Mouse (Mus musculus) embryonic facial prominence, embryonic 10.5 days (tissue): ENCODE measurements at regions not wholly inside any gene's neighbourhood (a gene's known extent, or its start where the extent isn't known, plus 50 kb on each side); places are given as distances from the start of the nearest gene placed in this dataset.

Experiments used
- DNase-seq: peaks from one replicate; pipeline ENCODE4 v3.0.0-alpha.2; 2017; ENCODE audit warnings: low spot score
- H3K27ac ChIP-seq: fragments of 300-500 bp; sonication (generic); replicated peaks from 2 replicates; pipeline ENCODE4 v1.5.1; 2016; ENCODE audit warnings: mild to moderate bottlenecking
- H3K27me3 ChIP-seq: fragments of 300-500 bp; sonication (generic); replicated peaks from 2 replicates; pipeline ENCODE4 v1.6.1; 2016; ENCODE audit warnings: low read depth, mild to moderate bottlenecking; ENCODE audit not compliant: poor library complexity, severe bottlenecking
- H3K36me3 ChIP-seq: fragments of 300-500 bp; sonication (generic); replicated peaks from 2 replicates; pipeline ENCODE4 v1.6.1; 2016; ENCODE audit warnings: mild to moderate bottlenecking, moderate library complexity
- H3K4me1 ChIP-seq: fragments of 300-500 bp; sonication (generic); 2 replicates; pipeline ENCODE4 v1.6.1; 2016
- H3K4me3 ChIP-seq: fragments of 300-500 bp; sonication (generic); 2 replicates; pipeline ENCODE4 v1.5.1; 2016; ENCODE audit warnings: mild to moderate bottlenecking, moderate library complexity
- H3K9me3 ChIP-seq: fragments of 300-500 bp; sonication (generic); 2 replicates; pipeline ENCODE4 v1.6.1; 2016; ENCODE audit warnings: mild to moderate bottlenecking
- WGBS: fragments of 180-500 bp; shearing (Covaris S2); methylation state at CpG from one replicate; pipeline ENCODE4 v1.1.7; 2016; 5-methylcytosine and 5-hydroxymethylcytosine counted together

GRCm38 (mm10) chr5:148708014-148708741 lies 155.6 kb upstream of the Ubl3 start:
- Histone ChIP-seq H3K36me3 (no peaks in the 10 kb centered on the region), H3K27me3 (no peaks in the 10 kb centered on the region), H3K4me3 (no peak overlapping the region), H3K27ac (peak overlapping the region; percentile 36; the same call in 1 of the 2 replicates), H3K9me3 (no peaks in the 10 kb centered on the region), H3K4me1 (peaks cover 51% of the 10 kb centered on the region)
- DNase-seq, result no peak
- 27% methylated on average over 11 of the region's 11 CpGs for WGBS

GRCm38 (mm10) chr5:148707335-148707734 lies 154.7 kb upstream of the Ubl3 start:
- no peak for DNase-seq
- Histone ChIP-seq H3K4me3 (no peak overlapping the region), H3K27me3 (no peaks in the 10 kb centered on the region), H3K4me1 (peaks cover 51% of the 10 kb centered on the region), H3K27ac (no peak overlapping the region), H3K36me3 (no peaks in the 10 kb centered on the region), H3K9me3 (no peaks in the 10 kb centered on the region)
- 87% methylated on average over 12 of the region's 12 CpGs for WGBS

- Histone ChIP-seq H3K4me1 (peaks cover 58% of the 10 kb centered on the region), H3K4me3 (no peak overlapping the region), H3K27ac (no peak overlapping the region), H3K27me3 (no peaks in the 10 kb centered on the region), H3K36me3 (no peaks in the 10 kb centered on the region), H3K9me3 (no peaks in the 10 kb centered on the region)
- WGBS, result 85% methylated on average over 16 of the region's 16 CpGs
- DNase-seq, result no peak
Observed at GRCm38 (mm10) chr5:148706323-148707120, 153.9 kb upstream of the Ubl3 start.

GRCm38 (mm10) chr5:148704769-148705168 lies 152.2 kb upstream of the Ubl3 start:
- Histone ChIP-seq H3K9me3 (no peaks in the 10 kb centered on the region), H3K4me1 (peaks cover 58% of the 10 kb centered on the region), H3K36me3 (no peaks in the 10 kb centered on the region), H3K27ac (no peak overlapping the region), H3K4me3 (no peak overlapping the region), H3K27me3 (no peaks in the 10 kb centered on the region)
- DNase-seq, result no peak
- WGBS, result 67% methylated on average over 5 of the region's 5 CpGs

- peak overlapping the region; percentile 48 for H3K27ac ChIP-seq
- H3K4me1 ChIP-seq, result peaks cover 44% of the 10 kb centered on the region
- DNase-seq, result peak; percentile 37
- no peak overlapping the region for H3K4me3 ChIP-seq
- WGBS, result 32% methylated on average over 8 of the region's 8 CpGs
- no peaks in the 10 kb centered on the region for H3K9me3 ChIP-seq
- no peaks in the 10 kb centered on the region for H3K27me3 ChIP-seq
- H3K36me3 ChIP-seq, result no peaks in the 10 kb centered on the region
Observed at GRCm38 (mm10) chr5:148701859-148702258, 149.3 kb upstream of the Ubl3 start.

- H3K27ac ChIP-seq, result no peak overlapping the region
- no peak for DNase-seq
- no peaks in the 10 kb centered on the region for H3K36me3 ChIP-seq
- no peak overlapping the region for H3K4me3 ChIP-seq
- H3K9me3 ChIP-seq, result no peaks in the 10 kb centered on the region
- H3K27me3 ChIP-seq, result no peaks in the 10 kb centered on the region
- WGBS, result 81% methylated on average over 7 of the region's 7 CpGs
- peaks cover 36% of the 10 kb centered on the region for H3K4me1 ChIP-seq
Observed at GRCm38 (mm10) chr5:148701001-148701400, 148.4 kb upstream of the Ubl3 start.

- H3K4me3 ChIP-seq, result no peak overlapping the region
- 92% methylated on average over 5 of the region's 5 CpGs for WGBS
- H3K9me3 ChIP-seq, result no peaks in the 10 kb centered on the region; the same call in 1 of the 2 replicates
- H3K36me3 ChIP-seq, result no peaks in the 10 kb centered on the region
- H3K4me1 ChIP-seq, result peaks cover 36% of the 10 kb centered on the region
- DNase-seq, result no peak
- H3K27ac ChIP-seq, result no peak overlapping the region
- no peaks in the 10 kb centered on the region for H3K27me3 ChIP-seq
Observed at GRCm38 (mm10) chr5:148700240-148700639, 147.7 kb upstream of the Ubl3 start.

- no peak overlapping the region; the same call in 1 of the 2 replicates for H3K27ac ChIP-seq
- no peak for DNase-seq
- no peaks in the 10 kb centered on the region; the same call in 1 of the 2 replicates for H3K9me3 ChIP-seq
- 84% methylated on average over 22 of the region's 22 CpGs for WGBS
- H3K4me1 ChIP-seq, result peaks cover 33% of the 10 kb centered on the region
- no peaks in the 10 kb centered on the region for H3K36me3 ChIP-seq
- no peak overlapping the region for H3K4me3 ChIP-seq
- H3K27me3 ChIP-seq, result no peaks in the 10 kb centered on the region
Observed at GRCm38 (mm10) chr5:148697631-148698368, 145.2 kb upstream of the Ubl3 start.

- H3K27me3 ChIP-seq, result peaks cover 3% of the 10 kb centered on the region; the same call in 1 of the 2 replicates
- H3K4me3 ChIP-seq, result no peak overlapping the region
- 30% methylated on average over 7 of the region's 7 CpGs for WGBS
- H3K4me1 ChIP-seq, result peaks cover 47% of the 10 kb centered on the region
- H3K36me3 ChIP-seq, result no peaks in the 10 kb centered on the region
- H3K9me3 ChIP-seq, result no peaks in the 10 kb centered on the region; the same call in 1 of the 2 replicates
- H3K27ac ChIP-seq, result peak overlapping the region; percentile 67
- DNase-seq, result peak; percentile 83
Observed at GRCm38 (mm10) chr5:148694352-148694751, 141.8 kb upstream of the Ubl3 start.

- DNase-seq, result no peak
- Histone ChIP-seq H3K4me1 (peaks cover 38% of the 10 kb centered on the region), H3K27ac (peak overlapping the region; percentile 70; the same call in 1 of the 2 replicates), H3K4me3 (no peak overlapping the region), H3K27me3 (peaks cover 7% of the 10 kb centered on the region; the same call in 1 of the 2 replicates), H3K36me3 (no peaks in the 10 kb centered on the region), H3K9me3 (no peaks in the 10 kb centered on the region; the same call in 1 of the 2 replicates)
- 79% methylated on average over 7 of the region's 7 CpGs for WGBS
Observed at GRCm38 (mm10) chr5:148691486-148691885, 138.9 kb upstream of the Ubl3 start.

- WGBS, result 71% methylated on average over 8 of the region's 8 CpGs
- H3K36me3 ChIP-seq, result no peaks in the 10 kb centered on the region
- H3K4me1 ChIP-seq, result peaks cover 38% of the 10 kb centered on the region
- H3K27me3 ChIP-seq, result peaks cover 7% of the 10 kb centered on the region; the same call in 1 of the 2 replicates
- DNase-seq, result no peak
- no peak overlapping the region for H3K4me3 ChIP-seq
- H3K27ac ChIP-seq, result peak overlapping the region; percentile 70
- no peaks in the 10 kb centered on the region; the same call in 1 of the 2 replicates for H3K9me3 ChIP-seq
Observed at GRCm38 (mm10) chr5:148690823-148691197, 138.2 kb upstream of the Ubl3 start.

- 70% methylated on average over 7 of the region's 7 CpGs for WGBS
- no peak for DNase-seq
- Histone ChIP-seq H3K36me3 (no peaks in the 10 kb centered on the region), H3K9me3 (peaks cover 1% of the 10 kb centered on the region; the same call in 1 of the 2 replicates), H3K4me3 (no peak overlapping the region), H3K27ac (0 out of 2 replicates have a peak overlapping the region, but pooled peaks have one; percentile 4), H3K27me3 (peaks cover 7% of the 10 kb centered on the region; the same call in 1 of the 2 replicates), H3K4me1 (peaks cover 38% of the 10 kb centered on the region)
Observed at GRCm38 (mm10) chr5:148690158-148690822, 137.7 kb upstream of the Ubl3 start.
